Mouse (Mus musculus) midbrain, postnatal 0 days (tissue): ENCODE measurements around the gene Tbc1d17. TPM values are rescaled to one million over a fixed set of nuclear protein-coding genes. Genes with fewer than 3 reads are reported as not detected.

Experiments used
- ATAC-seq: fragments of 200-750 bp; cut with Nextera tagmentation; 2 replicates; pipeline ENCODE4 v1.8.0; 2017; ENCODE audit warnings: moderate number of reproducible peaks, mild to moderate bottlenecking, moderate TSS enrichment, moderate library complexity; ENCODE audit not compliant: low FRiP score
- DNase-seq: peaks from one replicate; pipeline ENCODE4 v3.0.0-alpha.2; 2015; ENCODE audit warnings: low spot score
- H3K27ac ChIP-seq: fragments of 300-500 bp; sonication (generic); 2 replicates; pipeline ENCODE4 v1.5.1; 2014; ENCODE audit warnings: low read depth, mild to moderate bottlenecking, low read length, mixed read lengths
- H3K27me3 ChIP-seq: fragments of 300-500 bp; sonication (generic); 2 replicates; pipeline ENCODE4 v1.6.1; 2014; ENCODE audit warnings: low read length, control low read depth, mixed read lengths; ENCODE audit not compliant: insufficient read depth
- H3K36me3 ChIP-seq: fragments of 300-500 bp; sonication (generic); 2 replicates; pipeline ENCODE4 v1.6.1; 2014; ENCODE audit warnings: low read length, control low read depth, mixed read lengths; ENCODE audit not compliant: insufficient read depth
- H3K4me1 ChIP-seq: fragments of 300-500 bp; sonication (generic); 2 replicates; pipeline ENCODE4 v1.6.1; 2014; ENCODE audit warnings: mild to moderate bottlenecking, control low read depth, antibody characterized with exemption, low read length, mixed read lengths; ENCODE audit not compliant: insufficient read depth
- H3K4me2 ChIP-seq: fragments of 300-500 bp; sonication (generic); 2 replicates; pipeline ENCODE4 v1.6.1; 2014; ENCODE audit warnings: low read depth, mild to moderate bottlenecking, low read length, mixed read lengths; ENCODE audit not compliant: poor library complexity, severe bottlenecking
- H3K4me3 ChIP-seq: fragments of 300-500 bp; sonication (generic); 2 replicates; pipeline ENCODE4 v1.5.1; 2014; ENCODE audit warnings: low read depth, mild to moderate bottlenecking, low read length, moderate library complexity
- H3K9ac ChIP-seq: fragments of 300-500 bp; sonication (generic); replicated peaks from 2 replicates; pipeline ENCODE4 v1.6.1; 2014; ENCODE audit warnings: mild to moderate bottlenecking, low read length, moderate library complexity, mixed read lengths; ENCODE audit not compliant: poor library complexity, severe bottlenecking
- H3K9me3 ChIP-seq: fragments of 300-500 bp; sonication (generic); 2 replicates; pipeline ENCODE4 v1.6.1; 2016; ENCODE audit warnings: low read length, control low read depth
- CTCF ChIP-seq: IDR thresholded peaks from 2 replicates; pipeline ENCODE4 v1.5.1; 2016; ENCODE audit warnings: antibody characterized with exemption, mild to moderate bottlenecking
- WGBS: fragments of 180-500 bp; shearing (Covaris S2); extraction: QIAGEN DNeasy Blood & Tissue Kit; methylation state at CpG from one replicate; pipeline ENCODE4 v1.1.7; 2014; 5-methylcytosine and 5-hydroxymethylcytosine counted together
- microRNA counts: library from miRNA; unstranded; fragments of <30 nt; microRNA quantifications from one replicate; lab custom pipeline; 2015
- microRNA-seq: library from miRNA; unstranded; fragments of <30 nt; microRNA quantifications from one replicate; pipeline ENCODE4, GENCODE M21; 2016; ENCODE audit warnings: borderline number of aligned reads
- polyA plus RNA-seq: library from polyadenylated mRNA; unstranded; fragments of >200 nt; fragmentation: Nextera tagmentation; extraction: Ambion mirVana; gene quantifications from 2 replicates; pipeline ENCODE4 v1.2.1, GENCODE M21; 2015
- total RNA-seq: library from RNA; depleted of rRNA; stranded (reverse); fragments of >200 nt; gene quantifications from 2 replicates; pipeline ENCODE4 v1.2.3, GENCODE M21; 2014; rRNA removed

Tbc1d17 gene
- total and polyA plus RNA-seq, 2 experiments from 2014 or later = 79.7 to 115 TPM

DNA sequence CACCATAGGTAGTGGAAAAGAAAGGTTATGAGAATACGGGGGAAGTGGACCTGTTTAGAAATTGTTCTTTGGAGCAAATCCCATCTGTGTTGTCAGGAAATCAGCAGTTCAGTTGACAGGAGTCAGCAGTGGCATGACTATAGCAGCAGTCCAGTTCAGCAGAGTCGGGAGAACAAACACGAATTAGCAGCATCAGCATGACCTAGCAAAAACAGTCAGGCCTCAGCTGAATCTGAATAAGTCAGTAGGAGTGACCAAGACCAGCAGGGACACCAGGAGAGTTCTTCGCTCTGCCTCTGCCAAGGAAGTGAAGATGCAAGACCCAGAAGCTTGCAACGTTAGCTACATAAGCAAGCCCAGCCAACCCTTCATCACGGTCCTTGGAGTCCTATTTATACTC, 56.1 kb downstream of the Tbc1d17 start:
- Histone ChIP-seq H3K27ac (no peak overlapping the region), H3K4me3 (no peak overlapping the region), H3K27me3 (no peaks in the 10 kb centered on the region), H3K9ac (no peak overlapping the region), H3K4me1 (no peaks in the 10 kb centered on the region), H3K36me3 (no peaks in the 10 kb centered on the region), H3K4me2 (no peak overlapping the region), H3K9me3 (no peaks in the 10 kb centered on the region)
- no peak for TF ChIP-seq CTCF
- ATAC-seq (no peak), DNase-seq (no peak)
- WGBS = 88% methylated on average over 6 of the region's 6 CpGs

GRCm38 (mm10) chr7:44790066-44790465, 58.8 kb downstream of the Tbc1d17 start:
- H3K27ac ChIP-seq = no peak overlapping the region
- H3K4me3 ChIP-seq = no peak overlapping the region
- DNase-seq (no peak), ATAC-seq (no peak)
- no peaks in the 10 kb centered on the region for H3K36me3 ChIP-seq
- no peaks in the 10 kb centered on the region for H3K27me3 ChIP-seq
- H3K4me1 ChIP-seq = no peaks in the 10 kb centered on the region
- H3K4me2 ChIP-seq = no peak overlapping the region
- no peak overlapping the region for H3K9ac ChIP-seq
- 66% methylated on average over 4 of the region's 4 CpGs for WGBS
- no peaks in the 10 kb centered on the region for H3K9me3 ChIP-seq
- TF ChIP-seq CTCF = no peak

- no peaks in the 10 kb centered on the region for H3K9me3 ChIP-seq
- no peaks in the 10 kb centered on the region for H3K27me3 ChIP-seq
- H3K4me2 ChIP-seq = no peak overlapping the region
- H3K4me3 ChIP-seq = no peak overlapping the region
- no peak overlapping the region for H3K27ac ChIP-seq
- no peaks in the 10 kb centered on the region for H3K36me3 ChIP-seq
- TF ChIP-seq CTCF = no peak
- H3K9ac ChIP-seq = no peak overlapping the region
- DNase-seq = no peak
- H3K4me1 ChIP-seq = no peaks in the 10 kb centered on the region
- ATAC-seq = no peak
- WGBS = 68% methylated on average over 3 of the region's 3 CpGs
These were observed 59.3 kb downstream of the Tbc1d17 start for GRCm38 (mm10) chr7:44789531-44789930.

MicroRNA genes within 50 kb of the gene (microRNA counts, 519-probe panel; counts per million panel counts)
- microRNA mmu-miR-707 (lab: Ali Mortazavi, UCI) = 528 counts per million, percentile 58 among the panel's probes with 10 or more counts

Small RNA genes within 50 kb of the gene (microRNA-seq; reads per million reads assigned to microRNA genes)
- not detected for gene Mir707

Other genes starting within 250 kb of the Tbc1d17 start
- 8.8 and 11.0 TPM in 2 replicates for gene Myh14, start 178.2 kb downstream of the Tbc1d17 start, total RNA-seq
- 6.9 and 7.9 TPM in 2 replicates for gene Myh14, start 178.2 kb downstream of the Tbc1d17 start, polyA plus RNA-seq
- not detected in 2 replicates for gene Izumo2, start 140.3 kb downstream of the Tbc1d17 start, total RNA-seq
- gene Izumo2, start 140.3 kb downstream of the Tbc1d17 start, polyA plus RNA-seq = not detected in 2 replicates
- 22.8 and 23.3 TPM in 2 replicates for gene Vrk3, start 100.7 kb downstream of the Tbc1d17 start, total RNA-seq
- 23.5 and 26.4 TPM in 2 replicates for gene Vrk3, start 100.7 kb downstream of the Tbc1d17 start, polyA plus RNA-seq
- 1.1 TPM in 2 replicates for gene Zfp473, start 98.0 kb downstream of the Tbc1d17 start, total RNA-seq
- gene Zfp473, start 98.0 kb downstream of the Tbc1d17 start, polyA plus RNA-seq = 0.48 and 0.51 TPM in 2 replicates
- 51.4 and 65.9 TPM in 2 replicates for gene Nup62, start 33.0 kb downstream of the Tbc1d17 start, total RNA-seq
- gene Nup62, start 33.0 kb downstream of the Tbc1d17 start, polyA plus RNA-seq = 45.8 and 46.9 TPM in 2 replicates
- gene Il4i1, start 32.7 kb downstream of the Tbc1d17 start, total RNA-seq = not detected in 2 replicates
- 0.62 and 1.1 TPM in 2 replicates for gene Il4i1, start 32.7 kb downstream of the Tbc1d17 start, polyA plus RNA-seq
- gene Atf5, start 32.4 kb downstream of the Tbc1d17 start, total RNA-seq = 4.8 and 6.8 TPM in 2 replicates
- gene Atf5, start 32.4 kb downstream of the Tbc1d17 start, polyA plus RNA-seq = 3.4 and 3.7 TPM in 2 replicates
- gene Akt1s1, start 88 bp downstream of the Tbc1d17 start, total RNA-seq = 104 and 120 TPM in 2 replicates
- 89.1 and 91.0 TPM in 2 replicates for gene Akt1s1, start 88 bp downstream of the Tbc1d17 start, polyA plus RNA-seq
- 29.5 and 32.4 TPM in 2 replicates for gene Pnkp, start 8.1 kb upstream of the Tbc1d17 start, total RNA-seq
- 31.2 and 31.5 TPM in 2 replicates for gene Pnkp, start 8.1 kb upstream of the Tbc1d17 start, polyA plus RNA-seq
- gene Ptov1, start 20.7 kb upstream of the Tbc1d17 start, total RNA-seq = 484 and 500 TPM in 2 replicates
- gene Ptov1, start 20.7 kb upstream of the Tbc1d17 start, polyA plus RNA-seq = 430 and 439 TPM in 2 replicates
- gene Med25, start 43.6 kb upstream of the Tbc1d17 start, total RNA-seq = 153 and 182 TPM in 2 replicates
- gene Med25, start 43.6 kb upstream of the Tbc1d17 start, polyA plus RNA-seq = 150 and 154 TPM in 2 replicates
- gene Fuz, start 47.0 kb upstream of the Tbc1d17 start, total RNA-seq = 18.5 and 22.4 TPM in 2 replicates
- gene Fuz, start 47.0 kb upstream of the Tbc1d17 start, polyA plus RNA-seq = 14.8 and 15.4 TPM in 2 replicates
- gene Ap2a1, start 80.4 kb upstream of the Tbc1d17 start, total RNA-seq = 208 and 238 TPM in 2 replicates
- 128 and 129 TPM in 2 replicates for gene Ap2a1, start 80.4 kb upstream of the Tbc1d17 start, polyA plus RNA-seq
- gene Tsks, start 94.1 kb upstream of the Tbc1d17 start, total RNA-seq = not detected in 2 replicates
- gene Tsks, start 94.1 kb upstream of the Tbc1d17 start, polyA plus RNA-seq = 0.12 and 0.17 TPM in 2 replicates
- gene Cpt1c, start 125.8 kb upstream of the Tbc1d17 start, total RNA-seq = 88.1 and 90.1 TPM in 2 replicates
- gene Cpt1c, start 125.8 kb upstream of the Tbc1d17 start, polyA plus RNA-seq = 54.0 and 56.9 TPM in 2 replicates
- 218 and 285 TPM in 2 replicates for gene Prmt1, start 137.5 kb upstream of the Tbc1d17 start, total RNA-seq
- gene Prmt1, start 137.5 kb upstream of the Tbc1d17 start, polyA plus RNA-seq = 580 and 583 TPM in 2 replicates
- 37.2 and 40.6 TPM in 2 replicates for gene Irf3, start 148.6 kb upstream of the Tbc1d17 start, total RNA-seq
- 25.6 and 25.9 TPM in 2 replicates for gene Irf3, start 148.6 kb upstream of the Tbc1d17 start, polyA plus RNA-seq
- 7.8 and 11.4 TPM in 2 replicates for gene Bcl2l12, start 149.6 kb upstream of the Tbc1d17 start, total RNA-seq
- 5.9 and 8.4 TPM in 2 replicates for gene Bcl2l12, start 149.6 kb upstream of the Tbc1d17 start, polyA plus RNA-seq
- gene Scaf1, start 167.3 kb upstream of the Tbc1d17 start, total RNA-seq = 86.5 and 90.9 TPM in 2 replicates
- 49.0 and 53.3 TPM in 2 replicates for gene Scaf1, start 167.3 kb upstream of the Tbc1d17 start, polyA plus RNA-seq
- gene Rras, start 168.9 kb upstream of the Tbc1d17 start, total RNA-seq = 7.3 and 7.9 TPM in 2 replicates
- gene Rras, start 168.9 kb upstream of the Tbc1d17 start, polyA plus RNA-seq = 11.9 and 14.0 TPM in 2 replicates
- gene Prr12, start 203.8 kb upstream of the Tbc1d17 start, total RNA-seq = 17.4 and 17.9 TPM in 2 replicates
- gene Prr12, start 203.8 kb upstream of the Tbc1d17 start, polyA plus RNA-seq = 8.8 and 9.2 TPM in 2 replicates
- gene Nosip, start 213.3 kb upstream of the Tbc1d17 start, total RNA-seq = 68.3 and 79.4 TPM in 2 replicates
- 70.0 and 72.3 TPM in 2 replicates for gene Nosip, start 213.3 kb upstream of the Tbc1d17 start, polyA plus RNA-seq
- 7.7 and 10.3 TPM in 2 replicates for gene Prrg2, start 213.6 kb upstream of the Tbc1d17 start, total RNA-seq
- gene Prrg2, start 213.6 kb upstream of the Tbc1d17 start, polyA plus RNA-seq = 13.7 and 15.7 TPM in 2 replicates
- 24.2 and 29.5 TPM in 2 replicates for gene Rcn3, start 243.1 kb upstream of the Tbc1d17 start, total RNA-seq
- 31.9 and 33.6 TPM in 2 replicates for gene Rcn3, start 243.1 kb upstream of the Tbc1d17 start, polyA plus RNA-seq